Mouse (Mus musculus) kidney, postnatal 36 days (tissue): Measurements from ENCODE around the gene Rmnd5b.
"Not testable (repeated sequence)": the region's sequence is repeated elsewhere in the genome, so short reads cannot be mapped to it uniquely, and the experiment has no call there.

ENCODE experiments used
- DNase-seq, 2 experiments: peaks; one replicate each; pipeline ENCODE4 v3.0.0; 2021 to 2022; ENCODE audit warnings: mixed read lengths in 2 of 2

Gene Rmnd5b

DNA sequence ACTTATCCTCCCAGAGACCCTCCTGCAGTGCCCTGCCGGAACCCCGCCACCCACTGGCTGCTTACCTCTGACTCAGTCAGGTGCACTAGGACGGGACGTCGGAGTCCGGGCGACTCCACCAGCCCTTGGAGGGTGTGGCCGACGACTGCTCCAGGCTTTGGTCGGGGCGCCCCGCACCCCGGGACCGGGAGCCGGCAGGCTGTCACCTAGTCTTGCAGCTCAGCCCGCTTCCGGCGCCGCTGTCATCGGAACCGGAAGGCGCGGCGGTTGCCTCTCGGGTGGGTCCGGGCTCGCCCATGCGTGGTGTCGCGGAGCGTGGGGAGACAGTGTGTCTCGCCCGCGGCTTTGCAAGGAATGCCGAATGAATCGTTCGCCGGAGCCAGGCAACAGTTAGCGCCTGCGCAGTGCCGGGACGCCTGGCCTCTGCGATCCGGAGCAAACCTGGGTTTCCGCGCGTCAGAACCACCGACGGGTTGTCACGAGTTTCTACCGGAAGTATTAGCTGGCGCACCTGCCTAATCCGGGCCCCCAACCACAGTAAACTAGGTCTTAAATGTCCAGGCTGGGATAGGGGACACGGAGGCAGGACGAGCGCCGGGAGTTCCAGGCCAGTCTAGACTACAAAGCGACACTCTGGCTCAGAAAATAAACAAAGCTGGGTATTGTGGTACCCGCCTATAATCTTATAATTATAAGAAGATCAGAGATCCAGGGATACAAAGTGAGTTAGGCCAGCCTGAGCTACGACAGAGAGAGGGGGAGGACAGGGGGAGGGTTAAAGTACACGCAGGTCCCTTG is at the start of gene Rmnd5b:
Gene Rmnd5b (minus strand): TSS at position 372 of the 798 bp plus-strand sequence.
- DNase-seq = peak; percentile 91 to 93

DNA sequence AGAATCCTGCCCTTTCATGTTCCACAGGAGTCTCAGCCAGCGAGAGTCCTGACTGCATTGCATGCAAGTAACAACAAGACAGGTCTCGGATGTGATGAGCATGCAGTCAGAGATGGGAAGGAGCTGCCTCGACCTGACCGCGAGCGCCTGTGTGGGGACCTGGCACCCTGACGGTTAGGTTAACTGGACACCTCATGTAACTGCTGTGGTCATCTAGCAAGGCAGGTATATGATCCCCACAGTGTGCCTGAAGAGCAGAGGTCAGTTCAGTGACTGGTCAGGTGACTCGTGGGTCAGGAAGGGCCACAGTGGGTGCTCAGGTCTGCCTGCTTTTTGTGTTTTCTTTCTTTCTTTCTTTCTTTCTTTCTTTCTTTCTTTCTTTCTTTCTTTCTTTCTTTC is 46.3 kb upstream of the Rmnd5b start:
- DNase-seq = no peak

DNA sequence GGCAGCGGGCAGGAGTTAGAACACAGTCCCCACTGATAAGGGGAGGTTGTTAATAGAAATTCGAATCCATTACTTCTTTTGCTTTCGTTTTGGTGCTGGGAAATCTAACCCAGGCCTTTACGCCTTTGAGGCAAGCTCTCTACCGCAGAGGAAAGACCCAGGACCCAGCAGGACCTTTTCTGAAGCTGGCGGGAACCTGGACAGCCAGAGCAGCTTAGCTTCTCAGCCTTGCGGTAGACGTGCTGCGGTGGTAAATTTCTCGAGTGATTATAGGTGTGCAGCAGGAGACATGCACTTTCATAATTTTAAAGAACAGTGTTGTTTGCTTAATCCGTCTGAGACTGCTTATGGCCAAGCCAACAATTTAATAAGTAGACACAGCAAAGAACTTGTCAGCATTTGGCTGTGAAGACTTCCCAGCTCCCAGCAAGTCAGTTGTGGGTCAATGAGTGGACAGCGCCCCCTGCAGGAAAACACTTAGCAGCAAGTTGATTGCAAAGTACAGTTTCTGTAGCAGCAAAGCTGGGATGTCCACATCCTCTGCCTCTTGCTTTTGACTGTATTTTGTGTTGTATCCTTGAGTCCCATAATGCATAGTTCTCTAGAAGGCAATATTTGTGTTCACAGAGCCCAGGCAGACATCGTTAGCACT is 45.8 kb upstream of the Rmnd5b start:
- peak; percentile 88 to 96 for DNase-seq

DNA sequence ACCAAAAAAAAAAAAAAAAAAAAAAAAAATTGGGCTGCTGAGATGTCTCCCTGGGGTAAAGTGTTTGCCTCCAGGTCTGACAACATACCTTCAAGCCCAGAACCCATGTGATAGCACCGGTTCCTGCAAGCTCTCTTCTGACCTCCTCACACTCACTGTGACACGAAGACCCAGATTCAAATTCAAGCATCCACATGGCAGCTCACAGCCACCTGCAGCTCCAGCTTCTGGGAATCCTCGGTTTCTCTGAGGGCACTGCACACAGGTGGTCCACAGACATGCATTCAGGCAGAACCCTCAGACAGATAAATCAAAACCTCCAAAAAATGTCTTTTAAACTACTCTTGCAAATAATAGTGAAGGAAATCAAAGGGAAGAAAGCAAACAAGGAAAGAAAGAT is 43.8 kb upstream of the Rmnd5b start:
- DNase-seq = no peak

DNA sequence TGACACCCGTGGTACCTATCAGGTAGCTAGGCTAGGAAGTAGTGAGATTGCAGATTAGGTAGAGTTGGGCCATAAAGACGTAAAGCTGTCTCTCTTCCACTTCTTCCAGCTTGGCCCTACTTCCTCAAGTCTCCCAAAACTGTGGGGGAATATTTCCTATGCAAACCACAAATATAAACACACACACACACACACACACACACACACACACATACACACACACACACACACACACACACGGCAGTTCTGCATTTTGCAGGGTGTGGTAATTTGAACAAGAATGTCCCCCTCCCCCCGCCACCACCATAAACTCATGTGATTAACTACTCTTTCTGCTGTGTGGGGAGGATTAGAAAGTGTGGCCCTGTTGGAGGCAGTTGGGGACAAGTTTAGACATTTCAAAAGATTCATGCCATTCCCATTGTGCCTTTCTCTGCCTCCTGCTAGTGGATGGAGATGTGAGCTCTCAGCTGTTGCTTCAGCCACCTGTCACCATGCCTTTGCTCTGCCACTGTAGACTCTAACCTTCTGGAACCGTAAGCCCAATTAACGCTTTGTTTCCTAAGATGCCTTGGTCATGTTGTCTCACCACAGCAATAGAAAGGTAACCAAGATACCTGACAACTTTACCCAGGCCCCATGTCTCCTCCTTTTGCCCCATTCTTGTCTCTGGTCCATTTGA is 42.2 kb upstream of the Rmnd5b start:
- no peak for DNase-seq

DNA sequence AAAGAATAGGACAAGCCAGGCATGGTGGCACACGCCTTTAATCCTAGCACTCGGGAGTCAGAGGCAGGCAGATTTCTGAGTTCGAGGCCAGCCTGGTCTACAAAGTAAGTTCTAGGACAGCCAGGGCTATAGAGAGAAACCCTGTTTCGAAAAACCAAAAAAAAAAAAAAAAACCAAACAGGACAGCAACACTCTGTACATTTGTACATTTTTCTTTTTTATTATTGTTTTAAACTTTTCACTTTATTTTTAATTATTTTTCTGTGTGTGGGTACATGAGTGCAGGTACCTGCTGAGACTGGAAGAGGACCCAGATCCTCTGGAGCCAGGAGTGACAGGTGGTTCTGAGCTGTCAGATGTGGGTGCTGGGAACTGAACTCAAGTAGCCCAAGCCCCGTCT is 39.7 kb upstream of the Rmnd5b start:
- no peak for DNase-seq

GRCm38 (mm10) chr11:51673291-51673690 is 37.6 kb upstream of the Rmnd5b start:
- DNase-seq = peak; percentile 51 to 58

DNA sequence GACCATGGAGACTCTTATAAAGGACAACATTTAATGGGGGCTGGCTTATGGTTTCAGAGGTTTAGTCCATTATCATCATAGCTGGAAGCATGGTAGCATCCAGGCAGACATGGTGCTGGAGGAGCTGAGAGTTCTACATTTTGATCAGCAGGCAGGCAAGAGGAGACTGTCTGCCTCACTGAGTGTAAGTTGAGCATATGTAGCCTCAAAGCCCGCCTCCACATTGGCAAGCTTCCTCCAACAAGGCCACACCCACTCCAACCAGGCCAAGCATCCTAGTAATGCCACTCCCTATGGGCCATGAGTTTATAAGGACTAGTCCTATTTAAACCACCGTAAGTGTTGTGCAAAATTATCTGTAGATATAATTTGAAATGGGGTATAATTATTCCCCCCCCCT is 35.7 kb upstream of the Rmnd5b start:
- no peak for DNase-seq

DNA sequence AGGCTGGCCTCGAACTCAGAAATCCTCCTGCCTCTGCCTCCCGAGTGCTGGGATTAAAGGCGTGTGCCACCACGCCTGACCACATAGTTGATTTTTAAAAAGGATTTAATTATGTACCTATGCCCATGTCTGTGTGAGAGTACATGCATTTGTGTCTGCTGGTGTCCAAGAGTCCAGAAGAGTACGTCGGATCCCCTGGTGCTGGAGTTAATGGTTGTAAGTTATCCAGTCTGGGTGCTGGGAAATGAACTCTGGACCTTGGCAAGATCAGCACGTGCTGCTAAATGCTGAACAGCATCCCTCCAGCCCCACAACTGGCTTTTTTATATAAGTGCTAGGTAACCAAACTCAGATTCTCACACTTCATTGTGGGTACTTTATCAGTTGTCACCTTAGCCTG is 35.1 kb upstream of the Rmnd5b start:
- DNase-seq = peak in 1 of 2 experiments; percentile 42

DNA sequence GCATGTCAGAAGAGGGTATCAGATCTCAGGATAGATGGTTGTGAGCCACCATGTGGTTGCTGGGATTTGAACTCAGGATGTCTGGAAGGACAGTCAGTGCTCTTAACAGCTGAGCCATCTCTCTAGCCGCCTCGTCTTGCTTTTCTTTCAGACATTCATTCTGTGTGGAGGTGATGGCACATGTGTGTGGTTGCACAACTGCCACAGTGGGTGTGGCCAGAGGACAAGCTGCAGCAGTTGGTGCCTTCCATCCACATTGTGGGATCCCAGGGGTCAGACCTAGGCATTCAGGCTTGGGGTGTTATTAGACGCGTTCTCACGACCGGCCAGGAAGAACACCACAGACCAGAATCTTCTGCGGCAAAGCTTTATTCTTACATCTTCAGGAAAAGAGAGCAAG is 29.1 kb upstream of the Rmnd5b start:
- DNase-seq = not testable (repeated sequence)

- DNase-seq = no peak
Measured at GRCm38 (mm10) chr11:51662632-51663031, 26.9 kb upstream of the Rmnd5b start.

DNA sequence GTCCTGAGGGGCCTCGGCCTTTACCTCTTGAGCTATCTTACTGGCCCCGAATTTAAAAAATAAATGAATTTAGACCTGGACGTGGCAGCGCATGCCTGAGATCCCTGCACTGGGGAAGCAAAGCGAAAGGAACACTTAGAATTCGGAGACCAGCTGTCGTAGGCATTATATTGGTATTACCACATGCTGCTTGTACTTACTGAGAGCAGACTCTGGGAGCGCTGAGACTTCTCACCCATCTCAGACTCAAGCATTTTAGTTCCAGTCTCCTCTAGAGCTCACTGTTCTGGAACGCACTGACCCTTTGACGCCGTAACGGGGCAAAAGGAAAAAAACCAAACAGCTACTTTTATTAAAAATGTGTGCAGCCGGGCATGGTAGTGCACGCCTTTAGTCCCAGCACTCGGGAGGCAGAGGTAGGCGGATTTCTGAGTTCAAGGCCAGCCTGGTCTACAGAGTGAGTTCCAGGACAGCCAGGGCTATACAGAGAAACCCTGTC is 26.2 kb upstream of the Rmnd5b start:
- DNase-seq = peak in 1 of 2 experiments; percentile 36

- DNase-seq = peak; percentile 88 to 95
Measured at GRCm38 (mm10) chr11:51658705-51659104, 23.0 kb upstream of the Rmnd5b start.

- DNase-seq = peak in 1 of 2 experiments; percentile 65
Measured at GRCm38 (mm10) chr11:51658291-51658690, 22.6 kb upstream of the Rmnd5b start.

- DNase-seq = peak; percentile 85 to 94
Measured at GRCm38 (mm10) chr11:51656798-51657521, 21.3 kb upstream of the Rmnd5b start.

DNA sequence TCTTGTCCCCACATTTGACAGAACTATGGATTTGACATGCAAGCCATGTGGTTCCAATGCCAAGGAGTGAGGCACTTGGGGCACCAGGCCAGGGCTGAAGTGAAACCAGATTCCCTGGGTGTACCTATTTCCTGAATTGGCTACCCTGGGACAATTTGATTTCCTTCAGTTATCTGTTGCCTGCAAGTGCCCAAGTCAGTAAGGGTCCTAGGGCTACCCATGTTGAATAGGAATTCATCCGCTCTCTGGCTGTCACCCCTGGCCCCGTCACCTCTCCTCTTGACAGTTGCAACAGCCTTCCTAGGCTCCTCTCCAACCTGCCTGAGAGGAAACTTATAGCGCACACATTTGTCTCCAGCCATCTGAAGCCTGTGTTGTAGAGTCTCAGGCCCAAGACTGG is 19.2 kb upstream of the Rmnd5b start:
- DNase-seq = no peak

DNA sequence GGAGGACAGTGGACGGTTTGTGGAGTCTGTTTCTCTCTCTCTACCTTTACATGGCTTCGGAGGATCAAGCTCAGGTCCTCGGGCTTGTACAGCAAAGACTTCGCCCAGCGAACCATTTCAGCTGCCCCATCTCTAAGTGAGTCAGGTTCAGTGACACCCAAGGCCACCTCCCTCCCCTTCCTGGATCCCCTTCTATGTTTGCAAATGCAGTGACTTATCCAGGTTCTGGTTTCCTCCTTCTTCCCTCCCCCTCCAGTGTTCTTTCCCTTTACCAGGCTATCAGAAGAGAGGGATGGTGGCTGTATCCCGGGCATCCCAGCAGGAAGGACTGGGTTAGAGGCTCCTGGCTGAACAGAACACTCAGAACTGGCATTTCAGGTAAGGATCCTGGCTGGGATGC is 18.0 kb upstream of the Rmnd5b start:
- no peak for DNase-seq

- DNase-seq = peak; percentile 66 to 76
Measured at GRCm38 (mm10) chr11:51652889-51653418, 17.3 kb upstream of the Rmnd5b start.

DNA sequence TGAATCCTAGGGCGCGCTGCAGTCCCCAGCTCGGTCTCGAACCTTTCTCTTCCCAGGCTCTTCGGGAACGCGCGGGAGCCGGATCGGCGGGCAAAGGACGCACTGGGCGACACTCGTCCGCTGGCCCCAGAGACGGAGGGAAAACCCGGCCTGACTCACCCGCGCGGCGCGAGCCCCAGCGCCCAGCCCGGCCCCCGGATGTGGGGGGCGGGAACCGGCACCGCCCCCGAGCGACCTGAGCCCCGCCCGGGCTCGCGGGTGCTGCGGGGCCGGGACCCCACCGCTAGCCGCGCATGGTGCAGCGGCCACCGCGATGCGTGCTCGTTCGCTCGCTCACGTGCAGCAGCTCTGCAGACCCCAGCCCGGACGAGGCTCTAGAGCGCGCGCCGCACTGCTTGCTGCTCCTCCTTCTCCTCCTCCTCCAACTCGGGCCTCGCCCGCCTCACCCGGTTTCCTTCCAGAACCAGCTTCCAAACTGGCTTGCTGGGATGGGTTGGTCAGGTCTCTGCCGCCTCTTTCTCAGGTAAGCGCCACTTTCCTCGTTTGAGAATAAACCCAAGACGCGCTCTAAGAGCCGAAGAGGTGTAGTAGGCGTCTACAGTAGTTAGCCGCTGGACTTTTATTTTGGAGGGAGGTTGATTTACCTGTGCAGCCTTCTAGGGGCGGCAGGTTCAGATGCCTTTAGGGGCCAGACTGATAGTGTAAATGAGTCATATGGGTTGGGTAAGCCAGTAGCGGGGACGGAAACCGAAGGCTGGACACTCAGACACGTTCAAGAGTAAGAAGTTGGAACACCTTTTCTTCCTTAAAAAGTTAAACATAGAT is 15.2 kb upstream of the Rmnd5b start, which contains the start of the genes N4bp3 and D930048N14Rik:
Gene N4bp3 (minus strand): TSS at position 152 of the 825 bp plus-strand sequence.
Gene D930048N14Rik (plus strand): TSS at position 264 of the 825 bp plus-strand sequence.
- peak; percentile 80 to 91 for DNase-seq

- peak in 1 of 2 experiments; percentile 59 for DNase-seq
Measured at GRCm38 (mm10) chr11:51650261-51650660, 14.6 kb upstream of the Rmnd5b start.

DNA sequence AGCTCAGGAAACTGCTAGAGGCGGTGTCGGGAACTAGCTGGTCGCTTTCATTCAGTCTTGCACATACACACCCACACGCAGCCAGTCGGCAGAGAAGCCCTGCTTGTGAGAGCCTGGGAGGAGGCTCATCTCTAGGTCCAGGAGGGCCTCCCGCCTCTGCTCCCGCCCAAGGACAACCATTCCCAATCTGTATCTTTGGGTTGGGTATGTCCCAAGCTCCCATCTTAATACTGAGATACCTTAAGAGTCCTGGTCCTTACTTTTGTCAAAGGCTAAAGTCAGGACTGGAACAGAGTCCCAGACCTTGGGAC is 14.1 kb upstream of the Rmnd5b start:
- DNase-seq = no peak
